Mouse (Mus musculus) MEL (cell line): ENCODE data around the gene Coro1a. TPM values are rescaled to one million over a fixed set of nuclear protein-coding genes. Genes with fewer than 3 reads are reported as not detected.
"Not testable (repeated sequence)": the region's sequence is repeated elsewhere in the genome, so short reads cannot be mapped to it uniquely, and the experiment has no call there.

Experiments
- DNase-seq: peaks from one replicate; pipeline ENCODE4 v3.0.0; 2011; ENCODE audit warnings: low read depth, low spot score
- H3K27ac ChIP-seq: 2 replicates; pipeline ENCODE4 v1.5.1; 2012; ENCODE audit warnings: low read depth, mild to moderate bottlenecking, control low read depth, low read length, moderate library complexity; ENCODE audit not compliant: control insufficient read depth
- H3K27me3 ChIP-seq, 2 experiments: fragments of 150-350 bp in 1 of 2; sonication (generic) in 1 of 2; 2 replicates each; pipeline ENCODE4 v1.6.1; 2012; ENCODE audit warnings: low read length in 2 of 2, mild to moderate bottlenecking in 2 of 2, improper control_type of control experiment in 1 of 2, moderate library complexity in 1 of 2; ENCODE audit not compliant: insufficient read depth in 2 of 2, control insufficient read depth in 1 of 2
- H3K36me3 ChIP-seq, 2 experiments: 2 replicates each; pipeline ENCODE4 v1.6.1; 2012 to 2014; ENCODE audit warnings: low read length in 2 of 2, improper control_type of control experiment in 1 of 2, inconsistent platforms in 1 of 2, mild to moderate bottlenecking in 1 of 2; ENCODE audit not compliant: insufficient read depth in 2 of 2, control insufficient read depth in 1 of 2
- H3K4me1 ChIP-seq, 2 experiments: fragments of 150-350 bp in 1 of 2; sonication (generic) in 1 of 2; 2 replicates each; pipeline ENCODE4 v1.6.1; 2012; ENCODE audit warnings: low read length in 2 of 2, improper control_type of control experiment in 1 of 2, mild to moderate bottlenecking in 1 of 2; ENCODE audit not compliant: insufficient read depth in 2 of 2, control insufficient read depth in 1 of 2
- H3K4me3 ChIP-seq, 2 experiments: fragments of 150-350 bp in 1 of 2; sonication (generic) in 1 of 2; 2 replicates each; pipeline ENCODE4 v1.5.1; 2012; ENCODE audit warnings: low read depth in 2 of 2, low read length in 2 of 2, mild to moderate bottlenecking in 2 of 2, moderate library complexity in 2 of 2, control low read depth in 1 of 2, improper control_type of control experiment in 1 of 2; ENCODE audit not compliant: control insufficient read depth in 1 of 2, insufficient read depth in 1 of 2
- H3K79me2 ChIP-seq: 2 replicates; pipeline ENCODE4 v1.6.1; 2012; ENCODE audit warnings: mild to moderate bottlenecking, low read length, moderate library complexity; ENCODE audit not compliant: control insufficient read depth, poor library complexity, insufficient read depth
- H3K9ac ChIP-seq: 2 replicates; pipeline ENCODE4 v1.6.1; 2012; ENCODE audit warnings: low read depth, mild to moderate bottlenecking, control low read depth, low read length, moderate library complexity; ENCODE audit not compliant: control insufficient read depth, poor library complexity, severe bottlenecking
- H3K9me3 ChIP-seq: fragments of 150-350 bp; sonication (generic); replicated peaks from 2 replicates; pipeline ENCODE4 v1.6.1; 2012; ENCODE audit warnings: mild to moderate bottlenecking, low read length, improper control_type of control experiment, moderate library complexity; ENCODE audit not compliant: insufficient read depth
- BHLHE40 ChIP-seq: IDR thresholded peaks from 2 replicates; pipeline ENCODE4 v1.6.1; 2012; ENCODE audit warnings: low read depth, mild to moderate bottlenecking, inconsistent platforms, low read length, improper control_type of control experiment, borderline replicate concordance
- CHD2 ChIP-seq: IDR thresholded peaks from 2 replicates; pipeline ENCODE4 v1.6.1; 2011; ENCODE audit warnings: low read length, improper control_type of control experiment
- ELF1 ChIP-seq: IDR thresholded peaks from 2 replicates; pipeline ENCODE4 v1.6.1; 2014; ENCODE audit warnings: low read depth, mild to moderate bottlenecking, inconsistent platforms, low read length, improper control_type of control experiment, moderate library complexity
- HCFC1 ChIP-seq: IDR thresholded peaks from 2 replicates; pipeline ENCODE4 v1.6.1; 2012; ENCODE audit warnings: low read depth, mild to moderate bottlenecking, inconsistent platforms, low read length, improper control_type of control experiment, moderate library complexity
- JUND ChIP-seq: IDR thresholded peaks from 2 replicates; pipeline ENCODE4 v1.6.1; 2011; ENCODE audit warnings: low read depth, mild to moderate bottlenecking, improper control_type of control experiment, low read length
- KAT2A ChIP-seq: conservative IDR thresholded peaks from 2 replicates; pipeline ENCODE4 v1.6.1; 2012; ENCODE audit warnings: low read depth, low read length, improper control_type of control experiment, inconsistent platforms
- MAX ChIP-seq: IDR thresholded peaks from 2 replicates; pipeline ENCODE4 v1.6.1; 2011; ENCODE audit warnings: low read length, improper control_type of control experiment
- MAZ ChIP-seq: IDR thresholded peaks from 2 replicates; pipeline ENCODE4 v1.6.1; 2012; ENCODE audit warnings: low read depth, mild to moderate bottlenecking, inconsistent platforms, low read length, improper control_type of control experiment
- MEF2A ChIP-seq: IDR thresholded peaks from 2 replicates; pipeline ENCODE4 v1.6.1; 2014; ENCODE audit warnings: low read depth, mild to moderate bottlenecking, inconsistent platforms, low read length, improper control_type of control experiment; ENCODE audit not compliant: poor library complexity, insufficient replicate concordance, severe bottlenecking; ENCODE audit errors: extremely low read depth
- MXI1 ChIP-seq: IDR thresholded peaks from 2 replicates; pipeline ENCODE4 v1.6.1; 2011; ENCODE audit warnings: mild to moderate bottlenecking, low read depth, low read length, improper control_type of control experiment
- NELFE ChIP-seq: IDR thresholded peaks from 2 replicates; pipeline ENCODE4 v1.6.1; 2011; ENCODE audit warnings: low read depth, low read length, improper control_type of control experiment
- NRF1 ChIP-seq: IDR thresholded peaks from 2 replicates; pipeline ENCODE4 v1.6.1; 2014; ENCODE audit warnings: low read depth, mild to moderate bottlenecking, inconsistent platforms, low read length, improper control_type of control experiment, moderate library complexity; ENCODE audit not compliant: poor library complexity, insufficient read depth, severe bottlenecking
- POLR2A ChIP-seq, 2 experiments: IDR thresholded peaks; 2 replicates each; pipeline ENCODE4 v1.6.1; 2011 to 2012; ENCODE audit warnings: low read length in 2 of 2, mild to moderate bottlenecking in 2 of 2, control low read depth in 1 of 2, improper control_type of control experiment in 1 of 2, low read depth in 1 of 2, moderate library complexity in 1 of 2; ENCODE audit not compliant: control insufficient read depth in 1 of 2, insufficient read depth in 1 of 2, poor library complexity in 1 of 2
- POLR2AphosphoS5 ChIP-seq: IDR thresholded peaks from 2 replicates; pipeline ENCODE4 v1.6.1; 2012; ENCODE audit warnings: low read depth, borderline replicate concordance, mild to moderate bottlenecking, inconsistent platforms, low read length, moderate library complexity, mixed read lengths
- RAD21 ChIP-seq: IDR thresholded peaks from 2 replicates; pipeline ENCODE4 v1.6.1; 2011; ENCODE audit warnings: mild to moderate bottlenecking, low read depth, low read length, improper control_type of control experiment
- RCOR1 ChIP-seq: IDR thresholded peaks from 2 replicates; pipeline ENCODE4 v1.6.1; 2012; ENCODE audit warnings: low read depth, mild to moderate bottlenecking, inconsistent platforms, low read length, improper control_type of control experiment
- TAL1 ChIP-seq: IDR thresholded peaks from 2 replicates; pipeline ENCODE4 v1.6.1; 2012; ENCODE audit warnings: mild to moderate bottlenecking, inconsistent platforms, low read length, moderate library complexity, mixed read lengths
- TCF12 ChIP-seq: IDR thresholded peaks from 2 replicates; pipeline ENCODE4 v1.6.1; 2014; ENCODE audit warnings: low read depth, mild to moderate bottlenecking, inconsistent platforms, low read length, improper control_type of control experiment, moderate library complexity
- USF2 ChIP-seq, 2 experiments: IDR thresholded peaks; 2 replicates each; pipeline ENCODE4 v1.6.1; 2011 to 2012; ENCODE audit warnings: improper control_type of control experiment in 2 of 2, low read length in 2 of 2, borderline replicate concordance in 1 of 2, inconsistent platforms in 1 of 2, low read depth in 1 of 2, mild to moderate bottlenecking in 1 of 2; ENCODE audit not compliant: insufficient read depth in 1 of 2
- ZC3H11A ChIP-seq: IDR thresholded peaks from 2 replicates; pipeline ENCODE4 v1.6.1; 2012; ENCODE audit warnings: low read depth, mild to moderate bottlenecking, inconsistent platforms, low read length, improper control_type of control experiment
- ZKSCAN1 ChIP-seq: IDR thresholded peaks from 2 replicates; pipeline ENCODE4 v1.6.1; 2012; ENCODE audit warnings: low read depth, mild to moderate bottlenecking, inconsistent platforms, low read length, improper control_type of control experiment, moderate library complexity
- ZMIZ1 ChIP-seq: IDR thresholded peaks from 2 replicates; pipeline ENCODE4 v1.6.1; 2012; ENCODE audit warnings: low read depth, mild to moderate bottlenecking, inconsistent platforms, low read length, improper control_type of control experiment, moderate library complexity
- ZNF384 ChIP-seq: IDR thresholded peaks from 2 replicates; pipeline ENCODE4 v1.6.1; 2012; ENCODE audit warnings: low read depth, mild to moderate bottlenecking, inconsistent platforms, low read length, improper control_type of control experiment
- polyA plus RNA-seq, 2 experiments: library from polyadenylated mRNA; stranded (reverse) in 1 of 2; unstranded in 1 of 2; fragments of >175 nt in 1 of 2; fragments of >200 nt in 1 of 2; gene quantifications; 2 replicates each; pipeline versions ENCODE4 v1.2.1 to v1.2.4; 2012; ENCODE audit warnings: low replicate concordance in 2 of 2, low read depth in 1 of 2; ENCODE audit not compliant: insufficient read length in 2 of 2, insufficient read depth in 1 of 2, missing spikeins in 1 of 2
- total RNA-seq: library from RNA; depleted of rRNA; stranded (reverse); fragments of 300-350 nt; gene quantifications from 2 replicates; pipeline ENCODE4 v1.2.3, GENCODE M21; 2012

Gene Coro1a
- total and polyA plus RNA-seq, 3 experiments = 195 to 204 TPM; not detected in 1

DNA sequence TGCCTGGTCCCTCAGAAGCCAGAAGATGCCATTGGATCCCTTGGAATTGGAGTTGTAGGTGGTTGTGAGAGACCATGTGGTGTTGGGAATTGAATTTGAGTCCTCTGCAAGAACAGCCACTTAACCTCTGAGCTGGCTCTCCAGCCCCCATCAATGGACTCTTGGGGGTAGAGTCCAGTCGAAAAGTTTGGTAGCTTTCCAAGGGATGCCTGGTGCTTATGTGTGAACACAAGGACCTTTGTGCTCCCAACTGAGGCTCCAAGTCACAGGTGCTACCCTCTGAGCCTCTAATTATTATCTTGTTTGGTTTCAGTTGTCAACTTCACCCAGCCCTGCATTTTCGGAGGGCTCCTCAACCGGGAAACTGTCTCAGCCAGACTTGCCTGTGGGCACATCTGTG, 16.9 kb downstream of the Coro1a start:
- H3K4me1 ChIP-seq = peaks cover 0 to 4% of the 10 kb centered on the region in 2 experiments; a peak in 1 of 4 replicates
- H3K79me2 ChIP-seq = peaks cover 3% of the 10 kb centered on the region; the same call in 1 of the 2 replicates
- no peak for DNase-seq
- H3K27me3 ChIP-seq = no peaks in the 10 kb centered on the region
- no peaks in the 10 kb centered on the region for H3K9me3 ChIP-seq
- peaks cover 0 to 4% of the 10 kb centered on the region in 2 experiments; a peak in 2 of 4 replicates for H3K36me3 ChIP-seq
- H3K9ac ChIP-seq = no peak overlapping the region
- TF ChIP-seq JUND (no peak), RCOR1 (no peak), CHD2 (no peak), POLR2AphosphoS5 (no peak), ZNF384 (no peak), NELFE (no peak), ZC3H11A (no peak), TAL1 (no peak), ELF1 (no peak), MXI1 (no peak), ZKSCAN1 (no peak), MAX (no peak), POLR2A (IDR thresholded peaks at IDR 0.05; ENCODE audit: control insufficient read depth in 1 of 2, insufficient read depth in 1 of 2, low read depth in 1 of 2, low read length in 2 of 2, poor library complexity in 1 of 2) (no peak), RAD21 (no peak), USF2 (IDR thresholded peaks at IDR 0.05; ENCODE audit: borderline replicate concordance in 1 of 2, insufficient read depth in 1 of 2, low read depth in 1 of 2, low read length in 2 of 2) (no peak)
- H3K4me3 ChIP-seq = no peak overlapping the region
- no peak overlapping the region for H3K27ac ChIP-seq

DNA sequence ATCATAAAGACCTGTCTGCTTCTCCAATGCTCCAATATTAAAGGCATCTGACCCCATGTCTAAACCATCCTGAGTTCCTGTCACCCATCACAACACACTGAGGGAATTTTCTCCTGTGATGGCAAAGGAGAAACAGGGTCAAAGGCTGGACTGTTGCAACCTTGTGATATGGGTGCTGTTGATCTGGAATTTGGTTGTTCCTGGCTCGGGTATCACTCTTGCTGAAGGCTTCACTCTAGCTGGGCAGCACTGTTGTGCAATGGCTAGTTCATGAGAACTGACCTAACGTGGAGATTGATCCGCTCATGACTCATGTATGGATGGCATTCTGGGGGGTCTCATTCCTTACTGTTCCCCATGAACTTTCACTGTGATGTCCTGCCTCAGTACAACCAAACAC, 18.6 kb downstream of the Coro1a start:
- no peak for DNase-seq
- Histone ChIP-seq H3K9ac (no peak overlapping the region), H3K9me3 (no peaks in the 10 kb centered on the region), H3K79me2 (no peaks in the 10 kb centered on the region), H3K36me3 (no peaks in the 10 kb centered on the region), H3K4me3 (no peak overlapping the region), H3K27me3 (no peaks in the 10 kb centered on the region), H3K27ac (no peak overlapping the region), H3K4me1 (no peaks in the 10 kb centered on the region; a peak in 1 of 4 replicates)
- TF ChIP-seq BHLHE40 (no peak), TCF12 (no peak), NRF1 (no peak), ZMIZ1 (no peak), ZNF384 (no peak), HCFC1 (no peak), ZKSCAN1 (no peak), CHD2 (no peak), KAT2A (no peak), MEF2A (no peak), NELFE (no peak), MAZ (no peak)

DNA sequence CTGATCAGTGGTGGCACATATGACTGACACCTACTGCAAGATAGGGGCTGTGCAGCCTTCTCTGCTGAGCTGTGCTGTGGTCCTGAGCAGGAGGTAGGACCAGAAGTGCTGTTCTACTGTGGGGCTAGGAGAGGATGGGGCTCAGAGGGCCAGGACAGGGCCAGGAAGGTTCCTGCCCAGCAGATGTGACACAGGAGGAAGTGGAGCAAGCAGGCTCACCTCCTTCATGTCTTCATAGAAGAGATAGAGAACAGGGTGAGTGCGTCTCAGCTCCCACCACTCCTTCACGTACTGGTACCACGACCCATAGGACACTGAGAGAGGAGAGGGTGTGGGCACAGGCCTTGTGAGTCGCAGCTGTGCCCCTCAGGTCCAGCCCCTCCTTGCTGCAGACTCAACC, 19.4 kb downstream of the Coro1a start:
- not testable (repeated sequence) for H3K9me3 ChIP-seq, H3K9ac ChIP-seq, DNase-seq, H3K79me2 ChIP-seq, H3K4me1 ChIP-seq, H3K36me3 ChIP-seq, H3K27me3 ChIP-seq, H3K4me3 ChIP-seq, H3K27ac ChIP-seq
